Mouse (Mus musculus): Measurements from ENCODE around the gene Hgd. TPM values are rescaled to one million over a fixed set of nuclear protein-coding genes. Genes with fewer than 3 reads are reported as not detected.

Gene Hgd
- polyA plus RNA-seq, 1 experiment from 2014 or later, result 0.32 TPM

- Histone ChIP-seq H3K4me2 (ENCODE audit: low read depth, low read length) (no peak overlapping the region), H3K36me3 (ENCODE audit: control insufficient read depth, insufficient read depth) (peaks cover 13% of the 10 kb centered on the region; the same call in 1 of the 2 replicates), H3K9me3 (replicated peaks; ENCODE audit: control insufficient read depth, low read length) (peaks cover 7% of the 10 kb centered on the region), H3K4me3 (ENCODE audit: low read length) (no peak overlapping the region), H3K9ac (ENCODE audit: low read length) (no peak overlapping the region), H3K4me1 (ENCODE audit: control insufficient read depth, insufficient read depth, low read length) (no peaks in the 10 kb centered on the region), H3K27ac (ENCODE audit: low read length) (no peak overlapping the region), H3K27me3 (ENCODE audit: control insufficient read depth, insufficient read depth, low read length) (no peaks in the 10 kb centered on the region)
- ATAC-seq (replicated peaks; ENCODE audit: extremely low read depth, insufficient read depth, low FRiP score), result no peak
- WGBS, result 92% methylated on average over 12 of the region's 12 CpGs
Measured at GRCm38 (mm10) chr16:37572117-37572754, 7.7 kb upstream of the Hgd start.

GRCm38 (mm10) chr16:37573061-37573460 lies 6.9 kb upstream of the Hgd start:
- ATAC-seq (replicated peaks; ENCODE audit: extremely low read depth, insufficient read depth, low FRiP score), result no peak
- Histone ChIP-seq H3K4me2 (ENCODE audit: low read depth, low read length) (no peak overlapping the region), H3K9ac (ENCODE audit: low read length) (no peak overlapping the region), H3K4me1 (ENCODE audit: control insufficient read depth, insufficient read depth, low read length) (no peaks in the 10 kb centered on the region), H3K27me3 (ENCODE audit: control insufficient read depth, insufficient read depth, low read length) (no peaks in the 10 kb centered on the region), H3K27ac (ENCODE audit: low read length) (no peak overlapping the region), H3K4me3 (ENCODE audit: low read length) (no peak overlapping the region), H3K36me3 (ENCODE audit: control insufficient read depth, insufficient read depth) (peaks cover 10% of the 10 kb centered on the region; the same call in 1 of the 2 replicates), H3K9me3 (replicated peaks; ENCODE audit: control insufficient read depth, low read length) (peaks cover 7% of the 10 kb centered on the region)
- 92% methylated on average over 5 of the region's 5 CpGs for WGBS

GRCm38 (mm10) chr16:37575325-37575724 lies 4.6 kb upstream of the Hgd start:
- Histone ChIP-seq H3K4me3 (ENCODE audit: low read length) (no peak overlapping the region), H3K36me3 (ENCODE audit: control insufficient read depth, insufficient read depth) (peaks cover 10% of the 10 kb centered on the region; the same call in 1 of the 2 replicates), H3K27ac (ENCODE audit: low read length) (no peak overlapping the region), H3K4me2 (ENCODE audit: low read depth, low read length) (no peak overlapping the region), H3K9ac (ENCODE audit: low read length) (no peak overlapping the region), H3K9me3 (replicated peaks; ENCODE audit: control insufficient read depth, low read length) (peaks cover 7% of the 10 kb centered on the region), H3K27me3 (ENCODE audit: control insufficient read depth, insufficient read depth, low read length) (no peaks in the 10 kb centered on the region), H3K4me1 (ENCODE audit: control insufficient read depth, insufficient read depth, low read length) (no peaks in the 10 kb centered on the region)
- ATAC-seq (replicated peaks; ENCODE audit: extremely low read depth, insufficient read depth, low FRiP score), result no peak
- WGBS, result 56% methylated on average over 3 of the region's 3 CpGs

GRCm38 (mm10) chr16:37579591-37579990 lies 362 bp upstream of the Hgd start:
- Histone ChIP-seq H3K9me3 (replicated peaks; ENCODE audit: control insufficient read depth, low read length) (no peaks in the 10 kb centered on the region), H3K4me3 (ENCODE audit: low read length) (no peak overlapping the region), H3K9ac (ENCODE audit: low read length) (no peak overlapping the region), H3K27me3 (ENCODE audit: control insufficient read depth, insufficient read depth, low read length) (no peaks in the 10 kb centered on the region), H3K27ac (ENCODE audit: low read length) (no peak overlapping the region), H3K4me1 (ENCODE audit: control insufficient read depth, insufficient read depth, low read length) (peaks cover 8% of the 10 kb centered on the region), H3K4me2 (ENCODE audit: low read depth, low read length) (no peak overlapping the region), H3K36me3 (ENCODE audit: control insufficient read depth, insufficient read depth) (no peaks in the 10 kb centered on the region)
- no peak for ATAC-seq (replicated peaks; ENCODE audit: extremely low read depth, insufficient read depth, low FRiP score)
- 70% methylated on average over 1 of the region's 1 CpGs for WGBS

- ATAC-seq (replicated peaks; ENCODE audit: extremely low read depth, insufficient read depth, low FRiP score), result no peak
- no peak overlapping the region for H3K4me2 ChIP-seq (ENCODE audit: low read depth, low read length)
Measured at GRCm38 (mm10) chr16:37580651-37581050, 698 bp downstream of the Hgd start.

GRCm38 (mm10) chr16:37581901-37582300 lies 1.9 kb downstream of the Hgd start:
- ATAC-seq (replicated peaks; ENCODE audit: extremely low read depth, insufficient read depth, low FRiP score), result no peak
- no peaks in the 10 kb centered on the region for H3K36me3 ChIP-seq (ENCODE audit: control insufficient read depth, insufficient read depth)
- H3K9me3 ChIP-seq (replicated peaks; ENCODE audit: control insufficient read depth, low read length), result no peaks in the 10 kb centered on the region
- peaks cover 12% of the 10 kb centered on the region for H3K4me1 ChIP-seq (ENCODE audit: control insufficient read depth, insufficient read depth, low read length)
- H3K4me3 ChIP-seq (ENCODE audit: low read length), result no peak overlapping the region
- 85% methylated on average over 3 of the region's 3 CpGs for WGBS
- H3K27me3 ChIP-seq (ENCODE audit: control insufficient read depth, insufficient read depth, low read length), result no peaks in the 10 kb centered on the region
- H3K27ac ChIP-seq (ENCODE audit: low read length), result no peak overlapping the region
- H3K4me2 ChIP-seq (ENCODE audit: low read depth, low read length), result no peak overlapping the region
- H3K9ac ChIP-seq (ENCODE audit: low read length), result no peak overlapping the region

More at GRCm38 (mm10) chr16:37580651-37581050, 698 bp downstream of the Hgd start:
- no peak overlapping the region for H3K27ac ChIP-seq (ENCODE audit: low read length)
- no peaks in the 10 kb centered on the region for H3K36me3 ChIP-seq (ENCODE audit: control insufficient read depth, insufficient read depth)
- no peaks in the 10 kb centered on the region for H3K9me3 ChIP-seq (replicated peaks; ENCODE audit: control insufficient read depth, low read length)
- H3K4me1 ChIP-seq (ENCODE audit: control insufficient read depth, insufficient read depth, low read length), result peaks cover 12% of the 10 kb centered on the region
- no peak overlapping the region for H3K9ac ChIP-seq (ENCODE audit: low read length)
- WGBS, result 74% methylated on average over 4 of the region's 4 CpGs
- no peaks in the 10 kb centered on the region for H3K27me3 ChIP-seq (ENCODE audit: control insufficient read depth, insufficient read depth, low read length)
- no peak overlapping the region for H3K4me3 ChIP-seq (ENCODE audit: low read length)

GRCm38 (mm10) chr16:37583306-37583705 lies 3.4 kb downstream of the Hgd start:
- no peaks in the 10 kb centered on the region for H3K9me3 ChIP-seq (replicated peaks; ENCODE audit: control insufficient read depth, low read length)
- no peak for ATAC-seq (replicated peaks; ENCODE audit: extremely low read depth, insufficient read depth, low FRiP score)
- no peak overlapping the region for H3K9ac ChIP-seq (ENCODE audit: low read length)
- WGBS, result 95% methylated on average over 3 of the region's 3 CpGs
- no peak overlapping the region for H3K4me2 ChIP-seq (ENCODE audit: low read depth, low read length)
- no peak overlapping the region for H3K27ac ChIP-seq (ENCODE audit: low read length)
- H3K27me3 ChIP-seq (ENCODE audit: control insufficient read depth, insufficient read depth, low read length), result no peaks in the 10 kb centered on the region
- H3K4me3 ChIP-seq (ENCODE audit: low read length), result no peak overlapping the region
- H3K36me3 ChIP-seq (ENCODE audit: control insufficient read depth, insufficient read depth), result no peaks in the 10 kb centered on the region
- H3K4me1 ChIP-seq (ENCODE audit: control insufficient read depth, insufficient read depth, low read length), result peaks cover 12% of the 10 kb centered on the region

- no peak overlapping the region for H3K27ac ChIP-seq (ENCODE audit: low read length)
- H3K9ac ChIP-seq (ENCODE audit: low read length), result no peak overlapping the region; the same call in 1 of the 2 replicates
- H3K9me3 ChIP-seq (replicated peaks; ENCODE audit: control insufficient read depth, low read length), result no peaks in the 10 kb centered on the region
Measured at GRCm38 (mm10) chr16:37583801-37584200, 3.8 kb downstream of the Hgd start.

GRCm38 (mm10) chr16:37584218-37585035 lies 4.5 kb downstream of the Hgd start:
- Histone ChIP-seq H3K9me3 (replicated peaks; ENCODE audit: control insufficient read depth, low read length) (no peaks in the 10 kb centered on the region), H3K27me3 (ENCODE audit: control insufficient read depth, insufficient read depth, low read length) (no peaks in the 10 kb centered on the region), H3K4me1 (ENCODE audit: control insufficient read depth, insufficient read depth, low read length) (peaks cover 12% of the 10 kb centered on the region), H3K4me2 (ENCODE audit: low read depth, low read length) (peak overlapping the region; percentile 64), H3K36me3 (ENCODE audit: control insufficient read depth, insufficient read depth) (no peaks in the 10 kb centered on the region), H3K27ac (ENCODE audit: low read length) (peak overlapping the region; percentile 24), H3K9ac (ENCODE audit: low read length) (peak overlapping the region; percentile 58), H3K4me3 (ENCODE audit: low read length) (peak overlapping the region; percentile 37)
- peak; percentile 60 for ATAC-seq (replicated peaks; ENCODE audit: extremely low read depth, insufficient read depth, low FRiP score)
- WGBS, result 6% methylated on average over 25 of the region's 25 CpGs

More at GRCm38 (mm10) chr16:37583801-37584200, 3.8 kb downstream of the Hgd start:
- no peak for ATAC-seq (replicated peaks; ENCODE audit: extremely low read depth, insufficient read depth, low FRiP score)
- Histone ChIP-seq H3K36me3 (ENCODE audit: control insufficient read depth, insufficient read depth) (no peaks in the 10 kb centered on the region), H3K27me3 (ENCODE audit: control insufficient read depth, insufficient read depth, low read length) (no peaks in the 10 kb centered on the region), H3K4me3 (ENCODE audit: low read length) (peak overlapping the region; percentile 37), H3K4me2 (ENCODE audit: low read depth, low read length) (peak overlapping the region; percentile 64), H3K4me1 (ENCODE audit: control insufficient read depth, insufficient read depth, low read length) (peaks cover 12% of the 10 kb centered on the region)
- 48% methylated on average over 6 of the region's 6 CpGs for WGBS
